Mouse (Mus musculus) liver, postnatal 0 days (tissue): ENCODE measurements around the gene Ppef1. TPM values are rescaled to one million over a fixed set of nuclear protein-coding genes. Genes with fewer than 3 reads are reported as not detected.

Experiments used
- ATAC-seq: fragments of 200-750 bp; cut with Nextera tagmentation; 2 replicates; pipeline ENCODE4 v1.8.0; 2017; ENCODE audit warnings: mild to moderate bottlenecking, moderate library complexity
- DNase-seq: peaks from one replicate; pipeline ENCODE4 v3.0.0-alpha.2; 2016
- H3K27ac ChIP-seq: fragments of 300-500 bp; sonication (generic); 2 replicates; pipeline ENCODE4 v1.5.1; 2014; ENCODE audit warnings: antibody characterized with exemption, moderate library complexity, mild to moderate bottlenecking, low read depth
- H3K27me3 ChIP-seq: fragments of 300-500 bp; sonication (generic); 2 replicates; pipeline ENCODE4 v1.6.1; 2014; ENCODE audit warnings: low read length, control low read depth, mixed read lengths; ENCODE audit not compliant: insufficient read depth
- H3K36me3 ChIP-seq: fragments of 300-500 bp; sonication (generic); replicated peaks from 2 replicates; pipeline ENCODE4 v1.6.1; 2014; ENCODE audit warnings: mild to moderate bottlenecking, control low read depth, low read length, moderate library complexity, mixed read lengths; ENCODE audit not compliant: insufficient read depth
- H3K4me1 ChIP-seq: fragments of 300-500 bp; sonication (generic); 2 replicates; pipeline ENCODE4 v1.6.1; 2014; ENCODE audit warnings: antibody characterized with exemption, mild to moderate bottlenecking, control low read depth; ENCODE audit not compliant: insufficient read depth
- H3K4me2 ChIP-seq: fragments of 300-500 bp; sonication (generic); 2 replicates; pipeline ENCODE4 v1.6.1; 2014; ENCODE audit warnings: low read depth, mild to moderate bottlenecking, low read length, moderate library complexity, mixed read lengths
- H3K4me3 ChIP-seq: fragments of 300-500 bp; sonication (generic); 2 replicates; pipeline ENCODE4 v1.5.1; 2014; ENCODE audit warnings: low read depth, low read length
- H3K9ac ChIP-seq: fragments of 300-500 bp; sonication (generic); replicated peaks from 2 replicates; pipeline ENCODE4 v1.6.1; 2014; ENCODE audit warnings: mild to moderate bottlenecking, moderate library complexity
- H3K9me3 ChIP-seq: fragments of 300-500 bp; sonication (generic); 2 replicates; pipeline ENCODE4 v1.6.1; 2016; ENCODE audit warnings: mild to moderate bottlenecking, control low read depth, low read length, mixed read lengths
- CTCF ChIP-seq: sonication (generic); IDR thresholded peaks from 2 replicates; pipeline ENCODE4 v1.5.1; 2016; ENCODE audit warnings: antibody characterized with exemption, low read depth
- EP300 ChIP-seq: IDR thresholded peaks from 2 replicates; pipeline ENCODE4 v1.6.1; 2016; ENCODE audit warnings: antibody characterized with exemption, low read depth, mild to moderate bottlenecking
- WGBS: fragments of 180-500 bp; shearing (Covaris S2); extraction: QIAGEN DNeasy Blood & Tissue Kit; methylation state at CpG from one replicate; pipeline ENCODE4 v1.1.7; 2014; ENCODE audit not compliant: insufficient replicate concordance; 5-methylcytosine and 5-hydroxymethylcytosine counted together
- polyA plus RNA-seq: library from polyadenylated mRNA; unstranded; fragments of >200 nt; fragmentation: Nextera tagmentation; extraction: Ambion mirVana; gene quantifications from 2 replicates; pipeline ENCODE4 v1.2.1, GENCODE M21; 2015

The Ppef1 gene
- polyA plus RNA-seq, 1 experiment from 2014 or later: not detected

- H3K4me2 ChIP-seq: peak overlapping the region; percentile 66
- no peaks in the 10 kb centered on the region for H3K4me1 ChIP-seq
- H3K9me3 ChIP-seq: no peaks in the 10 kb centered on the region
- peak overlapping the region; percentile 43 for H3K4me3 ChIP-seq
- peak; percentile 91 for DNase-seq
- 30% methylated on average over 30 of the region's 30 CpGs for WGBS
- TF ChIP-seq EP300 (no peak), CTCF (no peak)
- H3K27ac ChIP-seq: no peak overlapping the region
- ATAC-seq: peak; percentile 96
- no peaks in the 10 kb centered on the region for H3K36me3 ChIP-seq
- H3K27me3 ChIP-seq: no peaks in the 10 kb centered on the region
- H3K9ac ChIP-seq: peak overlapping the region; percentile 59; the same call in 1 of the 2 replicates
Observed at GRCm38 (mm10) chrX:160765389-160766232, 30.0 kb upstream of the Ppef1 start.

GRCm38 (mm10) chrX:160750808-160751207 lies 15.2 kb upstream of the Ppef1 start:
- no peaks in the 10 kb centered on the region for H3K4me1 ChIP-seq
- TF ChIP-seq CTCF: no peak
- TF ChIP-seq EP300: no peak
- H3K9me3 ChIP-seq: no peaks in the 10 kb centered on the region
- H3K9ac ChIP-seq: no peak overlapping the region
- 79% methylated on average over 8 of the region's 8 CpGs for WGBS
- no peak overlapping the region for H3K4me3 ChIP-seq
- 0 out of 2 replicates have a peak, but pooled peaks cover 4% of the 10 kb centered on the region for H3K27me3 ChIP-seq
- DNase-seq (no peak), ATAC-seq (no peak)
- H3K4me2 ChIP-seq: no peak overlapping the region
- H3K36me3 ChIP-seq: no peaks in the 10 kb centered on the region
- H3K27ac ChIP-seq: no peak overlapping the region

GRCm38 (mm10) chrX:160748653-160749052 lies 13.1 kb upstream of the Ppef1 start:
- H3K27me3 ChIP-seq: 0 out of 2 replicates have a peak, but pooled peaks cover 4% of the 10 kb centered on the region
- H3K4me2 ChIP-seq: no peak overlapping the region
- H3K4me1 ChIP-seq: no peaks in the 10 kb centered on the region
- H3K4me3 ChIP-seq: no peak overlapping the region
- ATAC-seq: no peak
- H3K36me3 ChIP-seq: no peaks in the 10 kb centered on the region
- TF ChIP-seq EP300 (no peak), CTCF (no peak)
- no peak for DNase-seq
- no peak overlapping the region for H3K9ac ChIP-seq
- WGBS: 43% methylated on average over 1 of the region's 1 CpGs
- no peaks in the 10 kb centered on the region for H3K9me3 ChIP-seq
- H3K27ac ChIP-seq: no peak overlapping the region

- no peaks in the 10 kb centered on the region for H3K36me3 ChIP-seq
- ATAC-seq (no peak), DNase-seq (no peak)
- H3K4me2 ChIP-seq: no peak overlapping the region
- H3K27me3 ChIP-seq: 0 out of 2 replicates have a peak, but pooled peaks cover 4% of the 10 kb centered on the region
- no peaks in the 10 kb centered on the region for H3K4me1 ChIP-seq
- H3K9me3 ChIP-seq: no peaks in the 10 kb centered on the region
- no peak overlapping the region for H3K9ac ChIP-seq
- WGBS: 79% methylated on average over 1 of the region's 1 CpGs
- H3K4me3 ChIP-seq: no peak overlapping the region
- no peak overlapping the region for H3K27ac ChIP-seq
- TF ChIP-seq CTCF: no peak
- TF ChIP-seq EP300: no peak
Observed at GRCm38 (mm10) chrX:160745399-160745798, 9.8 kb upstream of the Ppef1 start.

- WGBS: 71% methylated on average over 1 of the region's 1 CpGs
- Histone ChIP-seq H3K4me1 (no peaks in the 10 kb centered on the region), H3K27ac (no peak overlapping the region), H3K36me3 (no peaks in the 10 kb centered on the region), H3K9me3 (no peaks in the 10 kb centered on the region), H3K4me2 (no peak overlapping the region), H3K4me3 (no peak overlapping the region), H3K27me3 (0 out of 2 replicates have a peak, but pooled peaks cover 5% of the 10 kb centered on the region), H3K9ac (no peak overlapping the region)
- ATAC-seq: no peak
- DNase-seq: no peak
- no peak for TF ChIP-seq CTCF
- TF ChIP-seq EP300: no peak
Observed at GRCm38 (mm10) chrX:160699171-160699570, 36.4 kb downstream of the Ppef1 start.

GRCm38 (mm10) chrX:160691559-160691958 lies 44.0 kb downstream of the Ppef1 start:
- Histone ChIP-seq H3K9ac (no peak overlapping the region), H3K27ac (no peak overlapping the region), H3K4me3 (no peak overlapping the region), H3K36me3 (no peaks in the 10 kb centered on the region), H3K4me1 (no peaks in the 10 kb centered on the region), H3K9me3 (no peaks in the 10 kb centered on the region), H3K4me2 (no peak overlapping the region), H3K27me3 (0 out of 2 replicates have a peak, but pooled peaks cover 2% of the 10 kb centered on the region)
- 54% methylated on average over 3 of the region's 3 CpGs for WGBS
- DNase-seq (no peak), ATAC-seq (no peak)
- TF ChIP-seq EP300 (no peak), CTCF (no peak)
